Mouse (Mus musculus) hindbrain, postnatal 0 days (tissue): ENCODE results near the gene Klrc2. TPM values are rescaled to one million over a fixed set of nuclear protein-coding genes. Genes with fewer than 3 reads are reported as not detected.
A peak's percentile ranks its signal among the peaks of the same experiment; 100 is the strongest.
"Not testable (repeated sequence)": the region's sequence is repeated elsewhere in the genome, so short reads cannot be mapped to it uniquely, and the experiment has no call there.

ENCODE experiments used
- ATAC-seq: fragments of 200-750 bp; cut with Nextera tagmentation; 2 replicates; pipeline ENCODE4 v1.8.0; 2017; ENCODE audit warnings: mild to moderate bottlenecking, moderate TSS enrichment, moderate library complexity
- DNase-seq: peaks from one replicate; pipeline ENCODE4 v3.0.0-alpha.2; 2015; ENCODE audit warnings: low spot score
- H3K27ac ChIP-seq: fragments of 300-500 bp; sonication (generic); 2 replicates; pipeline ENCODE4 v1.5.1; 2014; ENCODE audit warnings: mild to moderate bottlenecking
- H3K27me3 ChIP-seq: fragments of 300-500 bp; sonication (generic); 2 replicates; pipeline ENCODE4 v1.6.1; 2014; ENCODE audit warnings: low read length, mixed read lengths; ENCODE audit not compliant: insufficient read depth
- H3K36me3 ChIP-seq: fragments of 300-500 bp; sonication (generic); 2 replicates; pipeline ENCODE4 v1.6.1; 2014; ENCODE audit warnings: low read length, mixed read lengths; ENCODE audit not compliant: insufficient read depth
- H3K4me1 ChIP-seq: fragments of 300-500 bp; sonication (generic); 2 replicates; pipeline ENCODE4 v1.6.1; 2014; ENCODE audit warnings: antibody characterized with exemption, low read length, mixed read lengths; ENCODE audit not compliant: insufficient read depth
- H3K4me2 ChIP-seq: fragments of 300-500 bp; sonication (generic); 2 replicates; pipeline ENCODE4 v1.6.1; 2014; ENCODE audit warnings: low read depth, mild to moderate bottlenecking, low read length, moderate library complexity, mixed read lengths
- H3K4me3 ChIP-seq: fragments of 300-500 bp; sonication (generic); 2 replicates; pipeline ENCODE4 v1.5.1; 2014; ENCODE audit warnings: low read length
- H3K9ac ChIP-seq: fragments of 300-500 bp; sonication (generic); replicated peaks from 2 replicates; pipeline ENCODE4 v1.6.1; 2014; ENCODE audit warnings: mild to moderate bottlenecking, low read length, moderate library complexity, mixed read lengths
- H3K9me3 ChIP-seq: fragments of 300-500 bp; sonication (generic); 2 replicates; pipeline ENCODE4 v1.6.1; 2016; ENCODE audit warnings: low read length, mixed read lengths
- CTCF ChIP-seq: IDR thresholded peaks from 2 replicates; pipeline ENCODE4 v1.5.1; 2016; ENCODE audit warnings: antibody characterized with exemption, control low read depth, low read depth
- WGBS: fragments of 180-500 bp; shearing (Covaris S2); extraction: QIAGEN DNeasy Blood & Tissue Kit; methylation state at CpG from one replicate; pipeline ENCODE4 v1.1.7; 2014; 5-methylcytosine and 5-hydroxymethylcytosine counted together
- polyA plus RNA-seq: library from polyadenylated mRNA; unstranded; fragments of >200 nt; fragmentation: Nextera tagmentation; extraction: Ambion mirVana; gene quantifications from 2 replicates; pipeline ENCODE4 v1.2.1, GENCODE M21; 2015
- total RNA-seq: library from RNA; depleted of rRNA; stranded (reverse); fragments of >200 nt; gene quantifications from 2 replicates; pipeline ENCODE4 v1.2.3, GENCODE M21; 2014; rRNA removed

The Klrc2 gene
- total RNA-seq: not detected in 2 replicates
- not detected in 2 replicates for polyA plus RNA-seq

GRCm38 (mm10) chr6:129660589-129660988 lies at the start of gene Klrc2:
Gene Klrc2 (minus strand): TSS chr6:129660689.
- DNase-seq, H3K9me3 ChIP-seq, H3K4me1 ChIP-seq, H3K4me3 ChIP-seq, H3K4me2 ChIP-seq, H3K36me3 ChIP-seq, H3K27ac ChIP-seq, ATAC-seq, H3K9ac ChIP-seq, H3K27me3 ChIP-seq: not testable (repeated sequence)
- 75% methylated on average over 4 of the region's 4 CpGs for WGBS

GRCm38 (mm10) chr6:129691436-129691835 lies 30.9 kb upstream of the Klrc2 start:
- not testable (repeated sequence) for ATAC-seq, H3K27ac ChIP-seq, H3K4me1 ChIP-seq, H3K9me3 ChIP-seq, H3K36me3 ChIP-seq, DNase-seq, H3K27me3 ChIP-seq, H3K4me3 ChIP-seq, H3K9ac ChIP-seq, H3K4me2 ChIP-seq
- 83% methylated on average over 10 of the region's 10 CpGs for WGBS

GRCm38 (mm10) chr6:129680379-129680778 lies 19.9 kb upstream of the Klrc2 start:
- WGBS: 69% methylated on average over 1 of the region's 1 CpGs
- Histone ChIP-seq H3K27ac (no peak overlapping the region), H3K9ac (no peak overlapping the region), H3K36me3 (no peaks in the 10 kb centered on the region), H3K4me3 (no peak overlapping the region), H3K9me3 (no peaks in the 10 kb centered on the region), H3K27me3 (no peaks in the 10 kb centered on the region), H3K4me1 (no peaks in the 10 kb centered on the region), H3K4me2 (no peak overlapping the region)
- no peak for TF ChIP-seq CTCF
- peak; percentile 2 for DNase-seq
- no peak for ATAC-seq

- TF ChIP-seq CTCF: no peak
- Histone ChIP-seq H3K4me1 (no peaks in the 10 kb centered on the region), H3K36me3 (no peaks in the 10 kb centered on the region), H3K4me3 (no peak within 1 kb of the TSS), H3K4me2 (no peak within 1 kb of the TSS), H3K9ac (no peak within 1 kb of the TSS), H3K27me3 (no peaks in the 10 kb centered on the region), H3K9me3 (no peaks in the 10 kb centered on the region), H3K27ac (no peak within 1 kb of the TSS)
- no peak for ATAC-seq
- 82% methylated on average over 3 of the region's 3 CpGs for WGBS
- DNase-seq: no peak
Observed at GRCm38 (mm10) chr6:129678873-129679272, 18.4 kb upstream of the Klrc2 start, which contains the start of gene Klrc1. Gene Klrc1 (minus strand): TSS chr6:129678973.

- not testable (repeated sequence) for H3K9me3 ChIP-seq, H3K27me3 ChIP-seq, ATAC-seq, H3K9ac ChIP-seq, H3K27ac ChIP-seq, DNase-seq, H3K4me2 ChIP-seq, H3K36me3 ChIP-seq, H3K4me3 ChIP-seq, H3K4me1 ChIP-seq
- no CpG with 5 or more reads among the region's 3 CpGs for WGBS
Observed at GRCm38 (mm10) chr6:129661301-129661700, 812 bp upstream of the Klrc2 start.

- not testable (repeated sequence) for H3K9me3 ChIP-seq, H3K4me2 ChIP-seq, DNase-seq, H3K9ac ChIP-seq, H3K27ac ChIP-seq, ATAC-seq, H3K36me3 ChIP-seq, H3K4me3 ChIP-seq, H3K4me1 ChIP-seq, H3K27me3 ChIP-seq
- WGBS: 90% methylated on average over 2 of the region's 3 CpGs
Observed at GRCm38 (mm10) chr6:129644054-129644453, 16.4 kb downstream of the Klrc2 start.

- H3K27me3 ChIP-seq, H3K27ac ChIP-seq, ATAC-seq, H3K4me2 ChIP-seq, H3K9me3 ChIP-seq, H3K4me1 ChIP-seq, DNase-seq, H3K4me3 ChIP-seq, H3K9ac ChIP-seq, H3K36me3 ChIP-seq: not testable (repeated sequence)
- 80% methylated on average over 3 of the region's 3 CpGs for WGBS
Observed at GRCm38 (mm10) chr6:129643237-129643636, 17.3 kb downstream of the Klrc2 start, which contains the start of gene Klrc3. Gene Klrc3 (minus strand): TSS chr6:129643337.

GRCm38 (mm10) chr6:129631046-129631445 lies 29.4 kb downstream of the Klrc2 start:
- not testable (repeated sequence) for H3K9me3 ChIP-seq, H3K36me3 ChIP-seq, H3K4me2 ChIP-seq, H3K27ac ChIP-seq, H3K27me3 ChIP-seq, DNase-seq, H3K4me3 ChIP-seq, H3K9ac ChIP-seq, ATAC-seq, H3K4me1 ChIP-seq
- 87% methylated on average over 2 of the region's 2 CpGs for WGBS
